ENCODE assay signal across 18 mouse cellular contexts in genomic region chr14:59677598-59678003, GRCm38 (mm10). TPM values are rescaled to one million over a fixed set of nuclear protein-coding genes. Genes with fewer than 3 reads are reported as not detected.
DNase-seq lines count a peak whose midpoint lies in the region; ATAC-seq and TF ChIP-seq lines count a peak whose summit lies in the region.
"Had no signal": no experiment of that assay in that cellular context is flagged by ENCODE, and none has a peak within 500 bp of the region (broad histone marks: within the 10 kb centered on the region; RNA-seq: fewer than 3 reads in every experiment).

No protein-coding gene starts in this region.

- no peaks in the 10 kb centered on the region for H3K36me3 ChIP-seq in hindbrain, embryonic 10.5 days
- H3K36me3 ChIP-seq in hindbrain, embryonic 12.5 days: no peaks in the 10 kb centered on the region
- no peaks in the 10 kb centered on the region for H3K36me3 ChIP-seq in ES-E14 (ENCODE audit: control insufficient read depth, insufficient read depth, low read length, poor library complexity, severe bottlenecking)
- no peaks in the 10 kb centered on the region for H3K36me3 ChIP-seq in heart, embryonic 11.5 days (ENCODE audit: control insufficient read depth, insufficient read depth, low read length)
- H3K36me3 ChIP-seq: heart, embryonic 13.5 days; limb, embryonic 15.5 days; neural tube, embryonic 13.5 days had no signal

- in situ Hi-C loops in ES-E14 (cut with MboI; ENCODE audit: low sequenced_read_pairs in 2 of 2, unreplicated experiment in 2 of 2): no loop called here

- intact Hi-C loops in gastrocnemius, postnatal 14 days (cut with DNase I; ENCODE audit: low total_unique reads): no loop called here

- WGBS in hindbrain, embryonic 10.5 days: 62% methylated on average over 7 of the region's 7 CpGs
- 63% methylated on average over 7 of the region's 7 CpGs for WGBS in hindbrain, embryonic 12.5 days
- WGBS in heart, embryonic 11.5 days (ENCODE audit: insufficient replicate concordance): 44% methylated on average over 7 of the region's 7 CpGs

- peaks cover 12% of the 10 kb centered on the region for H3K4me1 ChIP-seq in hindbrain, embryonic 10.5 days (replicated peaks)
- peaks cover 18% of the 10 kb centered on the region for H3K4me1 ChIP-seq in hindbrain, embryonic 12.5 days
- peaks cover 0 to 2% of the 10 kb centered on the region in 2 experiments; a peak in 1 of 4 replicates for H3K4me1 ChIP-seq in ES-E14 (ENCODE audit: control insufficient read depth in 2 of 2, insufficient read depth in 2 of 2, low read length in 2 of 2, poor library complexity in 1 of 2)
- peaks cover 6% of the 10 kb centered on the region for H3K4me1 ChIP-seq in heart, embryonic 11.5 days (ENCODE audit: control insufficient read depth, insufficient read depth, low read length)

- no peak for ATAC-seq in hindbrain, embryonic 12.5 days (ENCODE audit: low FRiP score)
- no peak for ATAC-seq in heart, embryonic 11.5 days (replicated peaks; ENCODE audit: insufficient number of reproducible peaks, low FRiP score, low TSS enrichment)
- ATAC-seq: forebrain, embryonic 14.5 days had no signal

- peak overlapping the region; percentile 12; the same call in 1 of the 2 replicates for H3K27ac ChIP-seq in hindbrain, embryonic 10.5 days
- H3K27ac ChIP-seq in hindbrain, embryonic 12.5 days: no peak overlapping the region
- no peak overlapping the region for H3K27ac ChIP-seq in ES-E14 (ENCODE audit: insufficient read depth, low read depth, low read length, poor library complexity, severe bottlenecking)
- H3K27ac ChIP-seq in heart, embryonic 11.5 days (ENCODE audit: low read depth, low read length): no peak overlapping the region
- H3K27ac ChIP-seq: heart, embryonic 13.5 days; limb, embryonic 15.5 days; neural tube, embryonic 13.5 days had no signal

- no peaks in the 10 kb centered on the region for H3K9me3 ChIP-seq in hindbrain, embryonic 10.5 days
- no peaks in the 10 kb centered on the region for H3K9me3 ChIP-seq in hindbrain, embryonic 12.5 days (replicated peaks)
- H3K9me3 ChIP-seq in ES-E14 (ENCODE audit: control insufficient read depth, insufficient read depth, low read depth, low read length): no peaks in the 10 kb centered on the region
- no peaks in the 10 kb centered on the region for H3K9me3 ChIP-seq in heart, embryonic 11.5 days (replicated peaks; ENCODE audit: control insufficient read depth, low read length)
- H3K9me3 ChIP-seq: heart, embryonic 13.5 days; limb, embryonic 15.5 days; neural tube, embryonic 13.5 days had no signal

- no peak overlapping the region for H3K4me3 ChIP-seq in hindbrain, embryonic 10.5 days
- no peak overlapping the region for H3K4me3 ChIP-seq in hindbrain, embryonic 12.5 days
- H3K4me3 ChIP-seq in ES-E14 (ENCODE audit: insufficient read depth in 1 of 2, low read depth in 1 of 2, low read length in 2 of 2, poor library complexity in 1 of 2, severe bottlenecking in 1 of 2): no peak overlapping the region
- H3K4me3 ChIP-seq in heart, embryonic 11.5 days (ENCODE audit: low read depth, low read length): no peak overlapping the region
- H3K4me3 ChIP-seq: heart, embryonic 13.5 days; limb, embryonic 15.5 days; neural tube, embryonic 13.5 days had no signal

- H3K27me3 ChIP-seq in hindbrain, embryonic 10.5 days (ENCODE audit: insufficient read depth, poor library complexity, severe bottlenecking): 0 out of 2 replicates have a peak, but pooled peaks cover 3% of the 10 kb centered on the region
- H3K27me3 ChIP-seq in hindbrain, embryonic 12.5 days: no peaks in the 10 kb centered on the region
- H3K27me3 ChIP-seq in heart, embryonic 11.5 days (ENCODE audit: control insufficient read depth, insufficient read depth, low read length): no peaks in the 10 kb centered on the region
- H3K27me3 ChIP-seq: heart, embryonic 13.5 days; neural tube, embryonic 13.5 days had no signal

- DNase-seq in hindbrain, embryonic 10.5 days (ENCODE audit: low spot score): peak; percentile 22
- DNase-seq in ES-E14 (ENCODE audit: low read depth, low spot score): peak; percentile 7
- DNase-seq in adrenal gland, postnatal 10 days: peak; percentile 54
- DNase-seq in gastrocnemius, postnatal 14 days: peak; percentile 48
- DNase-seq in thymus, postnatal 4 days: no peak
- DNase-seq: cerebellum, adult 2 months; heart, postnatal 4 days; kidney, postnatal 14 days; lung, adult 2 months; right cerebral cortex, adult 18-20 months had no signal

- no peak overlapping the region for H3K9ac ChIP-seq in hindbrain, embryonic 12.5 days
- H3K9ac ChIP-seq in ES-E14 (ENCODE audit: insufficient read depth, low read depth, low read length, poor library complexity, severe bottlenecking): no peak overlapping the region
- H3K9ac ChIP-seq in heart, embryonic 11.5 days (ENCODE audit: low read depth, low read length): no peak overlapping the region
- H3K9ac ChIP-seq: heart, embryonic 13.5 days; limb, embryonic 15.5 days; neural tube, embryonic 13.5 days had no signal

- no peak overlapping the region for H3K4me2 ChIP-seq in hindbrain, embryonic 12.5 days (replicated peaks)
- H3K4me2 ChIP-seq in heart, embryonic 11.5 days: no peak overlapping the region
- H3K4me2 ChIP-seq: heart, embryonic 13.5 days; limb, embryonic 15.5 days; neural tube, embryonic 13.5 days had no signal

TF ChIP-seq in ES-E14, 5 proteins besides CTCF, POLR2A, EP300 and RAD21:
- TF ChIP-seq HCFC1 (IDR thresholded peaks at IDR 0.05; ENCODE audit: borderline replicate concordance, insufficient read depth, low read length) (no peak), MAFK (IDR thresholded peaks at IDR 0.05; ENCODE audit: insufficient read depth, low read depth, low read length) (no peak)

RNA-seq across cellular contexts. Expression of gene Shisa2, which starts 52.5 kb away (rescaled TPM):
- 15.0 and 17.1 TPM in 2 replicates for polyA plus RNA-seq in hindbrain, embryonic 10.5 days (2016; fragmentation: Nextera tagmentation; extraction: Ambion mirVana)
- polyA plus RNA-seq in hindbrain, embryonic 12.5 days (2016; fragmentation: Nextera tagmentation; extraction: Ambion mirVana): 22.4 and 27.9 TPM in 2 replicates
- total RNA-seq in ES-E14 (2012; rRNA removed): 3.8 and 10.9 TPM in 2 replicates
- 10 to 100 TPM in 1 of 2 experiments, 1 to 10 TPM in 1; 4.3 to 11.7 TPM for total RNA-seq in adrenal gland, postnatal 10 days (2021)
- 10 to 100 TPM; 47.3 to 50.9 TPM for total RNA-seq in gastrocnemius, postnatal 14 days (2021)
- polyA plus RNA-seq in heart, embryonic 11.5 days (2014; fragmentation: Nextera tagmentation; extraction: Ambion mirVana): 15.8 and 17.3 TPM in 2 replicates
- total RNA-seq: MEL; monocyte, adult 5-6 weeks had no signal
